Mouse (Mus musculus): ENCODE measurements around the gene Copz1. TPM values are rescaled to one million over a fixed set of nuclear protein-coding genes. Genes with fewer than 3 reads are reported as not detected.

Copz1 gene
- total and polyA plus RNA-seq, 3 experiments, result 80.0 to 271 (median 148) TPM

DNA sequence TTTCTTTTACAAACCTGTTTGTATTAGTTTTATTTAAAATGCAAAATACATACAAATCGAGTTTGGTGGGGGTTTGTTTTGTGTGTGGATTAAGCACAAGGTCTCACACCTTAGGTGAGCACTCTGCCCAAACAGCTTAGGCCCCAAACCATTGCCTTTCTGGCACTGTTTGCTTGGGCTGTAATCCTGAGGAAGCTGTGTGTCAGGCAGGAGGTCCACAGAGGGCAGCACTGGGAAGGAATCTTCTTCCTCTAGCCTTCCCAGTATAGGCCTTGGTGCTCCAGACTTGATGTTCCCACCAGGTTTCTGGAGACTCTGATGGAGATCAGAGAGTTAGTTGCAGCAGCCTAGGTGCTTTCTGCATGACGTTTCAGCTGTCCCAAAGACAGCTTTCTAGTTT lies 12.1 kb downstream of the Copz1 start:
- in situ Hi-C loops (cut with MboI; ENCODE audit: low pct_ligation_motif_present, low pct_unique_long_range_greater_than_20kb, low sequenced_read_pairs), result loop anchor here (5.0 kb wide), 1 partner anchor 33 kb away; no protein-coding TSS in a partner anchor
- Histone ChIP-seq H3K9ac (ENCODE audit: insufficient read depth, low read depth) (no peak overlapping the region), H3K36me3 (replicated peaks in 1 of 2; ENCODE audit: control insufficient read depth in 1 of 2, insufficient read depth in 1 of 2, low read length in 1 of 2) (peaks cover 16 to 59% of the 10 kb centered on the region in 2 experiments), H3K4me1 (ENCODE audit: control insufficient read depth in 1 of 2, insufficient read depth in 2 of 2) (peaks cover 0 to 41% of the 10 kb centered on the region in 2 experiments; a peak in 2 of 4 replicates), H3K4me2 (ENCODE audit: insufficient read depth, low read depth, poor library complexity, severe bottlenecking) (no peak overlapping the region), H3K9me3 (replicated peaks; ENCODE audit: low read length) (no peaks in the 10 kb centered on the region), H3K4me3 (replicated peaks in 1 of 3; ENCODE audit: low read depth in 2 of 3, low read length in 2 of 3, poor library complexity in 1 of 3) (no peak overlapping the region), H3K27me3 (replicated peaks) (no peaks in the 10 kb centered on the region), H3K27ac (ENCODE audit: insufficient read depth, low read depth) (no peak overlapping the region), H3K79me2 (replicated peaks; ENCODE audit: control insufficient read depth, extremely low read depth, insufficient read depth, poor library complexity, severe bottlenecking) (peaks cover 51% of the 10 kb centered on the region)
- TF ChIP-seq CTCF (conservative IDR thresholded peaks at IDR 0.05 in 1 of 2, IDR thresholded peaks at IDR 0.05 in 1 of 2; ENCODE audit: low read depth in 2 of 2, low read length in 2 of 2) (0 out of 4 replicates have a peak, but pooled peaks of 1 of the 2 experiments have one; percentile 1), MYC (IDR thresholded peaks at IDR 0.05; ENCODE audit: low read depth, low read length) (no peak)
- dilution Hi-C loops (cut with MboI; ENCODE audit: extremely low pct_ligation_motif_present, extremely low pct_unique_long_range_greater_than_20kb, low sequenced_read_pairs), result no loop called here
- DNase-seq (ENCODE audit: extremely low read depth), result no peak

- dilution Hi-C loops (cut with MboI; ENCODE audit: extremely low pct_ligation_motif_present, extremely low pct_unique_long_range_greater_than_20kb, low sequenced_read_pairs), result no loop called here
- H3K9ac ChIP-seq (ENCODE audit: insufficient read depth, low read depth), result no peak overlapping the region
- no peaks in the 10 kb centered on the region for H3K9me3 ChIP-seq (replicated peaks; ENCODE audit: low read length)
- no peak for TF ChIP-seq CHD1 (IDR thresholded peaks at IDR 0.05; ENCODE audit: low read depth, low read length)
- TF ChIP-seq PAX5 (IDR thresholded peaks at IDR 0.05; ENCODE audit: low read length), result no peak
- no peak for TF ChIP-seq EP300 (IDR thresholded peaks at IDR 0.05; ENCODE audit: low read length)
- no peak for TF ChIP-seq KAT2A (IDR thresholded peaks at IDR 0.05; ENCODE audit: insufficient replicate concordance, low read length)
- TF ChIP-seq JUN (IDR thresholded peaks at IDR 0.05; ENCODE audit: insufficient read depth, low read depth, low read length), result no peak
- no peak for TF ChIP-seq BHLHE40 (IDR thresholded peaks at IDR 0.05; ENCODE audit: low read depth, low read length)
- TF ChIP-seq CTCF (conservative IDR thresholded peaks at IDR 0.05 in 1 of 2, IDR thresholded peaks at IDR 0.05 in 1 of 2; ENCODE audit: low read depth in 2 of 2, low read length in 2 of 2), result no peak
- TF ChIP-seq MAZ (IDR thresholded peaks at IDR 0.05; ENCODE audit: low read depth, low read length), result no peak
- no peak for TF ChIP-seq HCFC1 (IDR thresholded peaks at IDR 0.05; ENCODE audit: low read depth, low read length)
- TF ChIP-seq POLR2A (IDR thresholded peaks at IDR 0.05; ENCODE audit: low read depth, low read length), result no peak
- no peak for TF ChIP-seq MAX (IDR thresholded peaks at IDR 0.05; ENCODE audit: low read length)
- no peak for TF ChIP-seq MYC (IDR thresholded peaks at IDR 0.05; ENCODE audit: low read depth, low read length)
- no peak for TF ChIP-seq E2F4 (IDR thresholded peaks at IDR 0.05; ENCODE audit: insufficient replicate concordance, low read depth, low read length)
- no peak for TF ChIP-seq IRF4 (IDR thresholded peaks at IDR 0.05; ENCODE audit: low read depth, low read length)
- TF ChIP-seq ZMIZ1 (IDR thresholded peaks at IDR 0.05; ENCODE audit: low read depth, low read length), result no peak
- TF ChIP-seq TCF12 (IDR thresholded peaks at IDR 0.05; ENCODE audit: low read depth, low read length), result no peak
- no peak for TF ChIP-seq ZC3H11A (IDR thresholded peaks at IDR 0.05; ENCODE audit: low read depth, low read length)
- no peak for TF ChIP-seq NELFE (IDR thresholded peaks at IDR 0.05; ENCODE audit: low read depth, low read length)
- no peak for TF ChIP-seq RAD21 (IDR thresholded peaks at IDR 0.05; ENCODE audit: low read depth, low read length)
- TF ChIP-seq MAFK (IDR thresholded peaks at IDR 0.05; ENCODE audit: insufficient replicate concordance, low read length), result no peak
- no peak for DNase-seq (ENCODE audit: extremely low read depth)
- H3K79me2 ChIP-seq (replicated peaks; ENCODE audit: control insufficient read depth, extremely low read depth, insufficient read depth, poor library complexity, severe bottlenecking), result peaks cover 45% of the 10 kb centered on the region
- H3K36me3 ChIP-seq (replicated peaks in 1 of 2; ENCODE audit: control insufficient read depth in 1 of 2, insufficient read depth in 1 of 2, low read length in 1 of 2), result peaks cover 26 to 67% of the 10 kb centered on the region in 2 experiments
- no peak overlapping the region for H3K27ac ChIP-seq (ENCODE audit: insufficient read depth, low read depth)
- H3K4me1 ChIP-seq (ENCODE audit: control insufficient read depth in 1 of 2, insufficient read depth in 2 of 2), result peaks cover 0 to 30% of the 10 kb centered on the region in 2 experiments; a peak in 2 of 4 replicates
- no peaks in the 10 kb centered on the region for H3K27me3 ChIP-seq (replicated peaks)
- in situ Hi-C loops (cut with MboI; ENCODE audit: low pct_ligation_motif_present, low pct_unique_long_range_greater_than_20kb, low sequenced_read_pairs), result no loop called here
- H3K4me2 ChIP-seq (ENCODE audit: insufficient read depth, low read depth, poor library complexity, severe bottlenecking), result no peak overlapping the region
- no peak overlapping the region for H3K4me3 ChIP-seq (replicated peaks in 1 of 3; ENCODE audit: low read depth in 2 of 3, low read length in 2 of 3, poor library complexity in 1 of 3)
Measured at GRCm38 (mm10) chr15:103285778-103286417, 13.4 kb downstream of the Copz1 start.
